Mouse (Mus musculus): ENCODE results near the gene R3hdm2.

DNA sequence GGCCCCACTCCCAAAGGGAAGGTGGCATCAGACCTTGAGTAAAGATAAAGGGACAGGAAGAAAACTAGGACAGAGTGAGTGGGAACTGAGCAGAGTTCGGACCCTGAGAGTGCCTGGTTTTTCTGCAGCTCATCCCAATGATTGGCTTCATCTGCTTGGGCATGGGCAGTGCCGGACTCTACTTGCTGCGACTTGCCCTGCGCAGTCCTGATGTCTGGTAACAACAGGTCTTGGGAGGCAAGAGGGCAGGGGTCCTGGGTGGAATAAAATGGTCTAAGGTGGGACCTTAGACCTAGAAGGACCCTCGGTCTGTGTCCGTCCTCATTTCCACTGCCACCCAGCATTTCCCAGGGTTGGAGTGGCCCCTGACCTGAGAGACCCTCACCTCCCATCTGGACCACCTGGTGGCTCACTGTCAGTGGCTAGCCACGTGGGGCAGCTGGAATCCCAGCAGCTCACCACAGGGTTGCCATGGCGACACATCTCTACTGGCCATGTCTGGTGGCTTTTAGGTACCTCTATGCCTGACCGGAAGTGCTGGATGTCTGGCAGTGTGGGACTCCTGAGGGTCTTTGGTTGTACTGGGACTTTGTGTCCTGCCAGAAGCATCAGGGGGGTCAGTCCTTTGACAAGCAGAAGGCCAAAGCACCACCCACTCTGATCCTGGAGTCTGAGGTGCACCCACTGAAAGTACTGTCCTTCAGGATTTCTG lies 135.3 kb downstream of the R3hdm2 start:
- no peak for TF ChIP-seq CTCF (IDR thresholded peaks at IDR 0.05; ENCODE audit: insufficient read depth, low read depth, low read length)
- TF ChIP-seq POLR2A (IDR thresholded peaks at IDR 0.05; ENCODE audit: insufficient read depth, low read depth, low read length), result no peak
